Comparison of ENCODE assay signal across 16 mouse cellular contexts in genomic region chr6:30078938-30079529, GRCm38 (mm10). TPM values are rescaled to one million over a fixed set of nuclear protein-coding genes. Genes with fewer than 3 reads are reported as not detected.
DNase-seq lines count a peak whose midpoint lies in the region; ATAC-seq lines count a peak whose summit lies in the region.
"Had no signal": no experiment of that assay in that cellular context is flagged by ENCODE, and none has a peak within 500 bp of the region (broad histone marks: within the 10 kb centered on the region; RNA-seq: fewer than 3 reads in every experiment).

No protein-coding gene starts in this region.

- peaks cover 6% of the 10 kb centered on the region; the same call in 1 of the 2 replicates for H3K27me3 ChIP-seq in midbrain, embryonic 13.5 days
- H3K27me3 ChIP-seq in midbrain, embryonic 10.5 days (ENCODE audit: low read depth, poor library complexity, severe bottlenecking), result peaks cover 28% of the 10 kb centered on the region
- H3K27me3 ChIP-seq in forebrain, embryonic 15.5 days, result no peaks in the 10 kb centered on the region
- H3K27me3 ChIP-seq in neural tube, embryonic 15.5 days (replicated peaks), result no peaks in the 10 kb centered on the region
- H3K27me3 ChIP-seq: Patski had no signal

- H3K9ac ChIP-seq in midbrain, embryonic 13.5 days (replicated peaks), result no peak overlapping the region
- no peak overlapping the region for H3K9ac ChIP-seq in forebrain, embryonic 15.5 days (replicated peaks)
- H3K9ac ChIP-seq in neural tube, embryonic 15.5 days (replicated peaks), result no peak overlapping the region
- H3K9ac ChIP-seq: liver, postnatal 0 days had no signal

- no peak overlapping the region for H3K4me3 ChIP-seq in midbrain, embryonic 13.5 days (replicated peaks)
- no peak overlapping the region for H3K4me3 ChIP-seq in midbrain, embryonic 10.5 days
- no peak overlapping the region for H3K4me3 ChIP-seq in forebrain, embryonic 15.5 days
- no peak overlapping the region for H3K4me3 ChIP-seq in neural tube, embryonic 15.5 days (replicated peaks)

- 22% methylated on average over 4 of the region's 4 CpGs for WGBS in midbrain, embryonic 13.5 days
- 40% methylated on average over 4 of the region's 4 CpGs for WGBS in midbrain, embryonic 10.5 days
- WGBS in forebrain, embryonic 15.5 days, result 8% methylated on average over 4 of the region's 4 CpGs
- 44% methylated on average over 4 of the region's 4 CpGs for WGBS in neural tube, embryonic 15.5 days

- peak; percentile 48; the same call in 1 of the 2 replicates for ATAC-seq in midbrain, embryonic 13.5 days
- peak; percentile 83 for ATAC-seq in forebrain, embryonic 15.5 days (replicated peaks)
- ATAC-seq in neural tube, embryonic 15.5 days (ENCODE audit: low FRiP score), result no peak
- ATAC-seq: intestine, postnatal 0 days; liver, postnatal 0 days; Patski had no signal

- H3K4me1 ChIP-seq in midbrain, embryonic 13.5 days (replicated peaks), result peaks cover 50% of the 10 kb centered on the region
- H3K4me1 ChIP-seq in midbrain, embryonic 10.5 days, result peaks cover 74% of the 10 kb centered on the region
- peaks cover 31% of the 10 kb centered on the region for H3K4me1 ChIP-seq in forebrain, embryonic 15.5 days
- H3K4me1 ChIP-seq in neural tube, embryonic 15.5 days, result no peaks in the 10 kb centered on the region; the same call in 1 of the 2 replicates

- peak; percentile 34 for DNase-seq in embryo, embryonic 11 days
- no peak for DNase-seq in embryo, embryonic 10 days (ENCODE audit: low spot score)
- DNase-seq in midbrain, embryonic 10.5 days (ENCODE audit: low spot score), result no peak
- DNase-seq in spleen, postnatal 36 days (ENCODE audit: low spot score in 2 of 2), result no peak
- no peak for DNase-seq in lung, postnatal 36 days
- DNase-seq: cerebellum, adult 2 months; kidney, postnatal 25 days; liver, postnatal 0 days; lung, postnatal 4 days; right cerebral cortex, postnatal 4 days; thymus, postnatal 25 days had no signal

- H3K27ac ChIP-seq in midbrain, embryonic 13.5 days, result peak overlapping the region; percentile 51; the same call in 1 of the 2 replicates
- no peak overlapping the region; the same call in 1 of the 2 replicates for H3K27ac ChIP-seq in midbrain, embryonic 10.5 days (replicated peaks)
- H3K27ac ChIP-seq in forebrain, embryonic 15.5 days (replicated peaks), result peak overlapping the region; percentile 72
- H3K27ac ChIP-seq in neural tube, embryonic 15.5 days (replicated peaks), result 0 out of 2 replicates have a peak overlapping the region, but pooled peaks have one; percentile 38

- H3K36me3 ChIP-seq in midbrain, embryonic 13.5 days, result no peaks in the 10 kb centered on the region
- H3K36me3 ChIP-seq in midbrain, embryonic 10.5 days, result no peaks in the 10 kb centered on the region
- no peaks in the 10 kb centered on the region for H3K36me3 ChIP-seq in forebrain, embryonic 15.5 days
- H3K36me3 ChIP-seq in neural tube, embryonic 15.5 days, result no peaks in the 10 kb centered on the region

- H3K9me3 ChIP-seq in midbrain, embryonic 13.5 days, result no peaks in the 10 kb centered on the region
- no peaks in the 10 kb centered on the region for H3K9me3 ChIP-seq in midbrain, embryonic 10.5 days (replicated peaks)
- no peaks in the 10 kb centered on the region for H3K9me3 ChIP-seq in forebrain, embryonic 15.5 days
- no peaks in the 10 kb centered on the region for H3K9me3 ChIP-seq in neural tube, embryonic 15.5 days (replicated peaks)

- no peak overlapping the region for H3K4me2 ChIP-seq in midbrain, embryonic 13.5 days (replicated peaks)
- H3K4me2 ChIP-seq in forebrain, embryonic 15.5 days (replicated peaks), result no peak overlapping the region
- no peak overlapping the region for H3K4me2 ChIP-seq in neural tube, embryonic 15.5 days

RNA-seq across cellular contexts. Expression of gene Nrf1, which starts 31.2 kb away (rescaled TPM):
- polyA plus RNA-seq in midbrain, embryonic 13.5 days (2015; fragmentation: Nextera tagmentation; extraction: Ambion mirVana), result 57.1 and 58.2 TPM in 2 replicates
- polyA plus RNA-seq in midbrain, embryonic 10.5 days (2016; fragmentation: Nextera tagmentation; extraction: Ambion mirVana), result 92.9 and 96.1 TPM in 2 replicates
- polyA plus RNA-seq in forebrain, embryonic 15.5 days (2015; fragmentation: Nextera tagmentation; extraction: Ambion mirVana), result 56.3 and 59.6 TPM in 2 replicates
- polyA plus RNA-seq in neural tube, embryonic 15.5 days (2015; fragmentation: Nextera tagmentation; extraction: Ambion mirVana), result 29.9 and 35.2 TPM in 2 replicates
